7 mouse cellular contexts compared by ENCODE assay signal in the genomic region with DNA sequence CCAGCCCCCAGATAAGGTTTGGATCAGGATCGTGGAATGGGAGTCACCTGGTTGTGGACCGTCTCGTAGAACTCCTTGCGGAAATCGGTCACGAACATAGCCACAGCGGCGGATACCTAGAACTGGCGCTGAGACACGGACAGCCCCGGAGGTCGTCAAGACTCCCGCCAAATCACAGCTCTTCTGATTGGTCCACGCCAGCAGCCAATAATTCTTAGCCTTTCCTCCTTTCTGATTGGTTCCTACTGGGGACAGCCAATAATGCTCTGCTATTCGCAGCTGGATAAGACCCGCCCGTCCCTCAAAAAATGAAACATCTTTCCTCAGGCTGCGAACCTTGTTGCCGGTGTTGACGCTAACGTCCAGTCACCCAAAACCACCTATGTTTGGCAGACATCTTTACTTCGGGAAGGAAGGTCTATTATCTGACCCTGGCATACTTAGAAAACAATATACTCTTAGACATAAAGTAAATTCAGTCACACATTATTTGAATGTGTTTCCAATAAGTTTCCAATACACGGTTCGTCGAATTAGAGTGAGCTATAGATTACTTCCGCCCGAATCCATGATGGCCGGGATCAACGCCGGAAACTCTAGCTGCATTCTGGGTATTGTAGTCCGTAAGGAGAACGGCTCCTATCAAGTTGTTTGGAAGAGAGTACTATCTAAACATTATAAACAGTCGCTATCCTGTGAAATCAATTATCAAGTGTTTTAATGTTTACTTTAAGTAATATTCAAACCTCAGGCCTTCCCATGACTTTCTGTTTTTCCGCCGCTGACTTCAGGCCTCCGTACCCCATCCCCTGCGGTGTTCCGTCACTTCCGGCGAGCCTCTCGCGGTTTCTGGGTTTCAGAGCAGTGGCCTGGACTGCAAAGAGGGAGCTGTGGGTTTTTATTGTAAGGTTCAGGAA. TPM values are rescaled to one million over a fixed set of nuclear protein-coding genes. Genes with fewer than 3 reads are reported as not detected.
DNase-seq lines count a peak whose midpoint lies in the region; ATAC-seq and TF ChIP-seq lines count a peak whose summit lies in the region.

A gene (plus strand): TSS at position 312 of the 917 bp plus-strand sequence.
A gene (minus strand): TSS at position 520 of the 917 bp plus-strand sequence.

- peaks cover 22% of the 10 kb centered on the region for H3K4me1 ChIP-seq in embryonic facial prominence, embryonic 10.5 days
- peaks cover 11% of the 10 kb centered on the region; the same call in 1 of the 2 replicates for H3K4me1 ChIP-seq in intestine, postnatal 0 days (replicated peaks; ENCODE audit: control insufficient read depth, insufficient read depth, low read length)
- peaks cover 24% of the 10 kb centered on the region for H3K4me1 ChIP-seq in midbrain, embryonic 12.5 days
- no peaks in the 10 kb centered on the region for H3K4me1 ChIP-seq in small intestine, adult 2 months (ENCODE audit: control insufficient read depth, insufficient read depth, insufficient read length, low read length)

- ATAC-seq in intestine, postnatal 0 days = peak; percentile 95
- peak; percentile 97 for ATAC-seq in midbrain, embryonic 12.5 days (ENCODE audit: low FRiP score, low read depth)

- H3K36me3 ChIP-seq in embryonic facial prominence, embryonic 10.5 days (replicated peaks) = peaks cover 58% of the 10 kb centered on the region
- H3K36me3 ChIP-seq in intestine, postnatal 0 days (ENCODE audit: control insufficient read depth, insufficient read depth) = peaks cover 20% of the 10 kb centered on the region
- peaks cover 46% of the 10 kb centered on the region for H3K36me3 ChIP-seq in midbrain, embryonic 12.5 days
- peaks cover 18% of the 10 kb centered on the region for H3K36me3 ChIP-seq in small intestine, adult 2 months (ENCODE audit: control insufficient read depth, insufficient read depth, low read length)

- TF ChIP-seq CTCF in intestine, postnatal 0 days (IDR thresholded peaks at IDR 0.05; ENCODE audit: low read depth) = no peak
- TF ChIP-seq CTCF in small intestine, adult 2 months (IDR thresholded peaks at IDR 0.05; ENCODE audit: extremely low read depth, insufficient read length, insufficient replicate concordance, low read depth, low read length) = no peak

- peak within 1 kb of the TSS; percentile 88 for H3K27ac ChIP-seq in embryonic facial prominence, embryonic 10.5 days (replicated peaks)
- H3K27ac ChIP-seq in intestine, postnatal 0 days (ENCODE audit: low read depth, low read length) = peak within 1 kb of the TSS; percentile 73
- H3K27ac ChIP-seq in midbrain, embryonic 12.5 days (replicated peaks) = peak within 1 kb of the TSS; percentile 61
- H3K27ac ChIP-seq in small intestine, adult 2 months (ENCODE audit: insufficient read depth, low read depth, low read length) = peak within 1 kb of the TSS; percentile 81

- DNase-seq in adrenal gland, postnatal 10 days = peak; percentile 92
- DNase-seq in embryonic facial prominence, embryonic 10.5 days (ENCODE audit: low spot score) = peak; percentile 91
- peak; percentile 76 for DNase-seq in gonadal fat pad, adult 2 months (ENCODE audit: low read depth)
- peak; percentile 82 for DNase-seq in left cerebral cortex, postnatal 4 days

- peak within 1 kb of the TSS; percentile 90 for H3K9ac ChIP-seq in intestine, postnatal 0 days (ENCODE audit: low read depth, low read length)
- H3K9ac ChIP-seq in midbrain, embryonic 12.5 days (replicated peaks) = peak within 1 kb of the TSS; percentile 84

- peak within 1 kb of the TSS; percentile 91 for H3K4me3 ChIP-seq in embryonic facial prominence, embryonic 10.5 days
- peak within 1 kb of the TSS; percentile 89 for H3K4me3 ChIP-seq in intestine, postnatal 0 days (ENCODE audit: low read depth, low read length)
- peak within 1 kb of the TSS; percentile 84 for H3K4me3 ChIP-seq in midbrain, embryonic 12.5 days
- H3K4me3 ChIP-seq in small intestine, adult 2 months (ENCODE audit: low read depth, low read length) = peak within 1 kb of the TSS; percentile 98

- H3K4me2 ChIP-seq in intestine, postnatal 0 days (replicated peaks; ENCODE audit: low read depth) = peak within 1 kb of the TSS; percentile 89
- H3K4me2 ChIP-seq in midbrain, embryonic 12.5 days (replicated peaks) = peak within 1 kb of the TSS; percentile 84

- WGBS in embryonic facial prominence, embryonic 10.5 days = under 1% methylated on average over 42 of the region's 42 CpGs
- under 1% methylated on average over 42 of the region's 42 CpGs for WGBS in intestine, postnatal 0 days
- WGBS in midbrain, embryonic 12.5 days = under 1% methylated on average over 42 of the region's 42 CpGs
- WGBS in small intestine, adult 2 months = under 1% methylated on average over 42 of the region's 42 CpGs

- no peaks in the 10 kb centered on the region for H3K9me3 ChIP-seq in embryonic facial prominence, embryonic 10.5 days
- no peaks in the 10 kb centered on the region for H3K9me3 ChIP-seq in intestine, postnatal 0 days (ENCODE audit: control insufficient read depth)
- no peaks in the 10 kb centered on the region for H3K9me3 ChIP-seq in midbrain, embryonic 12.5 days

- TF ChIP-seq POLR2A in small intestine, adult 2 months (IDR thresholded peaks at IDR 0.05; ENCODE audit: low read depth, low read length) = peak; percentile 67

- H3K27me3 ChIP-seq in embryonic facial prominence, embryonic 10.5 days (replicated peaks; ENCODE audit: low read depth, poor library complexity, severe bottlenecking) = no peaks in the 10 kb centered on the region
- no peaks in the 10 kb centered on the region for H3K27me3 ChIP-seq in intestine, postnatal 0 days (replicated peaks; ENCODE audit: control insufficient read depth, insufficient read depth, low read length)
- H3K27me3 ChIP-seq in midbrain, embryonic 12.5 days = no peaks in the 10 kb centered on the region
- no peaks in the 10 kb centered on the region for H3K27me3 ChIP-seq in small intestine, adult 2 months (ENCODE audit: control insufficient read depth, insufficient read depth, low read length)

- intact Hi-C loops in left cerebral cortex, postnatal 4 days (cut with DNase I) = no loop called here

RNA-seq across cellular contexts. Expression of the first gene that starts in this region (rescaled TPM):
- total RNA-seq in adrenal gland, postnatal 10 days (2021) = 10 to 100 TPM; 90.3 to 91.3 TPM
- 103 and 107 TPM in 2 replicates for polyA plus RNA-seq in embryonic facial prominence, embryonic 10.5 days (2016; fragmentation: Nextera tagmentation; extraction: Ambion mirVana)
- 45.6 and 55.1 TPM in 2 replicates for polyA plus RNA-seq in gonadal fat pad, adult 2 months (2012; rRNA removed)
- polyA plus RNA-seq in intestine, postnatal 0 days (2015; fragmentation: Nextera tagmentation; extraction: Ambion mirVana) = 50.1 and 52.3 TPM in 2 replicates
- 100 to 1,000 TPM in 1 of 2 experiments, 10 to 100 TPM in 1; 95.2 to 107 TPM for total RNA-seq in left cerebral cortex, postnatal 4 days (2021)
- 104 and 107 TPM in 2 replicates for polyA plus RNA-seq in midbrain, embryonic 12.5 days (2016; fragmentation: Nextera tagmentation; extraction: Ambion mirVana)
- 7.0 and 11.4 TPM in 2 replicates for polyA plus RNA-seq in small intestine, adult 2 months (2012; rRNA removed)

RNA-seq across cellular contexts. Expression of the second gene that starts in this region (rescaled TPM):
- 10 to 100 TPM; 12.9 to 14.6 TPM for total RNA-seq in adrenal gland, postnatal 10 days (2021)
- polyA plus RNA-seq in embryonic facial prominence, embryonic 10.5 days (2016; fragmentation: Nextera tagmentation; extraction: Ambion mirVana) = 73.8 and 77.3 TPM in 2 replicates
- polyA plus RNA-seq in gonadal fat pad, adult 2 months (2012; rRNA removed) = 6.7 and 9.1 TPM in 2 replicates
- 8.9 and 9.3 TPM in 2 replicates for polyA plus RNA-seq in intestine, postnatal 0 days (2015; fragmentation: Nextera tagmentation; extraction: Ambion mirVana)
- total RNA-seq in left cerebral cortex, postnatal 4 days (2021) = 1 to 10 TPM; 4.9 TPM
- polyA plus RNA-seq in midbrain, embryonic 12.5 days (2016; fragmentation: Nextera tagmentation; extraction: Ambion mirVana) = 41.3 and 42.1 TPM in 2 replicates
- polyA plus RNA-seq in small intestine, adult 2 months (2012; rRNA removed) = 4.3 and 6.6 TPM in 2 replicates

Comparison
In these comparisons a context has a peak if more than half of its experiments do, and no peak if none do; other contexts are left out.
1. Peak in every context shown above with its lines: DNase-seq, ATAC-seq, H3K4me3 ChIP-seq and H3K27ac ChIP-seq.